Mouse (Mus musculus): ENCODE data around the gene 1700001J03Rik.
"Not testable (repeated sequence)": the region's sequence is repeated elsewhere in the genome, so short reads cannot be mapped to it uniquely, and the experiment has no call there.

The 1700001J03Rik gene

GRCm38 (mm10) chr5:146185204-146185603 lies at the start of gene 1700001J03Rik:
Gene 1700001J03Rik, minus strand, starts transcription at chr5:146185304.
- DNase-seq (ENCODE audit: low read depth, low spot score), result not testable (repeated sequence)

GRCm38 (mm10) chr5:146234336-146234735 lies 49.2 kb upstream of the 1700001J03Rik start:
- DNase-seq (ENCODE audit: low read depth, low spot score), result no peak

GRCm38 (mm10) chr5:146232816-146233215 lies 47.7 kb upstream of the 1700001J03Rik start:
- DNase-seq (ENCODE audit: low read depth, low spot score), result no peak

- DNase-seq (ENCODE audit: low read depth, low spot score), result no peak
These were observed 47.1 kb upstream of the 1700001J03Rik start for GRCm38 (mm10) chr5:146232056-146232675.

GRCm38 (mm10) chr5:146231655-146231996 lies 46.5 kb upstream of the 1700001J03Rik start:
- DNase-seq (ENCODE audit: low read depth, low spot score), result no peak

GRCm38 (mm10) chr5:146230864-146231654 lies 46.0 kb upstream of the 1700001J03Rik start, which contains the start of gene Cdk8:
Gene Cdk8, plus strand, starts transcription at chr5:146231230.
- DNase-seq (ENCODE audit: low read depth, low spot score), result peak; percentile 85

GRCm38 (mm10) chr5:146229869-146230650 lies 45.0 kb upstream of the 1700001J03Rik start:
- no peak for DNase-seq (ENCODE audit: low read depth, low spot score)

GRCm38 (mm10) chr5:146227496-146227895 lies 42.4 kb upstream of the 1700001J03Rik start:
- no peak for DNase-seq (ENCODE audit: low read depth, low spot score)

- DNase-seq (ENCODE audit: low read depth, low spot score), result no peak
These were observed 38.7 kb upstream of the 1700001J03Rik start for GRCm38 (mm10) chr5:146223786-146224185.

GRCm38 (mm10) chr5:146221722-146222121 lies 36.6 kb upstream of the 1700001J03Rik start:
- DNase-seq (ENCODE audit: low read depth, low spot score), result no peak

GRCm38 (mm10) chr5:146220879-146221714 lies 36.0 kb upstream of the 1700001J03Rik start, which contains the start of gene Rnf6:
Gene Rnf6, minus strand, starts transcription at chr5:146221555.
- DNase-seq (ENCODE audit: low read depth, low spot score), result peak; percentile 82

GRCm38 (mm10) chr5:146220501-146220878 lies 35.4 kb upstream of the 1700001J03Rik start:
- DNase-seq (ENCODE audit: low read depth, low spot score), result no peak

GRCm38 (mm10) chr5:146205537-146205936 lies 20.4 kb upstream of the 1700001J03Rik start:
- DNase-seq (ENCODE audit: low read depth, low spot score), result no peak

- DNase-seq (ENCODE audit: low read depth, low spot score), result no peak
These were observed 18.8 kb upstream of the 1700001J03Rik start for GRCm38 (mm10) chr5:146203921-146204320.

GRCm38 (mm10) chr5:146200580-146200979 lies 15.5 kb upstream of the 1700001J03Rik start:
- no peak for DNase-seq (ENCODE audit: low read depth, low spot score)

GRCm38 (mm10) chr5:146199540-146199939 lies 14.4 kb upstream of the 1700001J03Rik start:
- DNase-seq (ENCODE audit: low read depth, low spot score), result no peak

- DNase-seq (ENCODE audit: low read depth, low spot score), result no peak
These were observed 14.0 kb upstream of the 1700001J03Rik start for GRCm38 (mm10) chr5:146199073-146199472.

GRCm38 (mm10) chr5:146193360-146193759 lies 8.3 kb upstream of the 1700001J03Rik start:
- no peak for DNase-seq (ENCODE audit: low read depth, low spot score)

- DNase-seq (ENCODE audit: low read depth, low spot score), result no peak
These were observed 5.6 kb upstream of the 1700001J03Rik start for GRCm38 (mm10) chr5:146190501-146191269.

- DNase-seq (ENCODE audit: low read depth, low spot score), result no peak
These were observed 5.0 kb upstream of the 1700001J03Rik start for GRCm38 (mm10) chr5:146190093-146190492.
